Mouse (Mus musculus) ES-Bruce4 (cell line): ENCODE results near the gene BC051665. TPM values are rescaled to one million over a fixed set of nuclear protein-coding genes. Genes with fewer than 3 reads are reported as not detected.

Source experiments
- H3K27ac ChIP-seq: 2 replicates; pipeline ENCODE4 v1.5.1; 2012; ENCODE audit warnings: low read length, inconsistent platforms; ENCODE audit not compliant: insufficient read depth
- H3K27me3 ChIP-seq: 2 replicates; pipeline ENCODE4 v1.6.1; 2012; ENCODE audit warnings: mild to moderate bottlenecking, low read length, inconsistent platforms; ENCODE audit not compliant: control insufficient read depth, poor library complexity, insufficient read depth, severe bottlenecking
- H3K36me3 ChIP-seq: 2 replicates; pipeline ENCODE4 v1.6.1; 2012; ENCODE audit warnings: inconsistent platforms, mild to moderate bottlenecking, low read length, moderate library complexity; ENCODE audit not compliant: control insufficient read depth, poor library complexity, insufficient read depth, severe bottlenecking
- H3K4me1 ChIP-seq: one replicate; pipeline ENCODE4 v1.8.1; 2011; ENCODE audit warnings: low read length; ENCODE audit not compliant: control insufficient read depth, insufficient read depth
- H3K4me3 ChIP-seq: 2 replicates; pipeline ENCODE4 v1.5.1; 2011; ENCODE audit warnings: low read depth, mild to moderate bottlenecking, low read length
- H3K9ac ChIP-seq: 2 replicates; pipeline ENCODE4 v1.6.1; 2012; ENCODE audit warnings: low read depth, mild to moderate bottlenecking, inconsistent platforms; ENCODE audit not compliant: poor library complexity, severe bottlenecking
- H3K9me3 ChIP-seq: replicated peaks from 2 replicates; pipeline ENCODE4 v1.6.1; 2012; ENCODE audit warnings: mild to moderate bottlenecking, low read length, inconsistent platforms; ENCODE audit not compliant: control insufficient read depth, poor library complexity, insufficient read depth, severe bottlenecking
- CTCF ChIP-seq: IDR thresholded peaks from one replicate; pipeline ENCODE4 v1.8.1; 2011; ENCODE audit warnings: low read depth, low read length
- EP300 ChIP-seq: IDR thresholded peaks from 2 replicates; pipeline ENCODE4 v1.6.1; 2011; ENCODE audit warnings: low read depth, low read length; ENCODE audit not compliant: insufficient read depth
- POLR2A ChIP-seq: IDR thresholded peaks from one replicate; pipeline ENCODE4 v1.8.1; 2011; ENCODE audit warnings: low read length; ENCODE audit not compliant: insufficient read depth
- polyA plus RNA-seq: library from polyadenylated mRNA; stranded (reverse); fragments of >200 nt; gene quantifications from 2 replicates; pipeline ENCODE4 v1.2.4, GENCODE M21; 2011; ENCODE audit warnings: low read depth; ENCODE audit not compliant: missing spikeins, insufficient read depth, insufficient read length

The BC051665 gene
- polyA plus RNA-seq, 1 experiment: not detected

DNA sequence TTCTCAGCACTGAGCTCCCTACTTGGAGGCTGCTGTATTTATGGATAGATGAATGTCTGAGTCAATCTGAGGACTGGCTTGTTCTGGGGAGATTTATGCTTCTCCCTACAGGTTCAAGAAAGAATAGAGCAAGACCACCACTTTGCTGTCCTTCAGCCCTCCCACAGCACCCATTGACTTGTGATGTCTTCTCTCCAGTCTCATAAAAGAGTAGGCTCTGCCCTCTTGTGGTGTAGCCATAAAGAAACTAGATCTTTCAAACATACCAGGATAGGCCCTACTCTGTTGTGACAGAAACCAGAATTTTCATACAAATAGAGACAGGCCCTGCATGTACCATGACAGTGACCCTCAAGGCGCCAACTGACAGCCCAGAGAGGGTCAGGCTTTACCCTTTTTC lies 39.0 kb downstream of the BC051665 start:
- Histone ChIP-seq H3K9me3 (no peaks in the 10 kb centered on the region), H3K4me3 (no peak overlapping the region), H3K4me1 (no peaks in the 10 kb centered on the region), H3K27me3 (no peaks in the 10 kb centered on the region), H3K36me3 (0 out of 2 replicates have a peak, but pooled peaks cover 3% of the 10 kb centered on the region), H3K27ac (no peak overlapping the region), H3K9ac (no peak overlapping the region)
- TF ChIP-seq POLR2A (no peak), EP300 (no peak), CTCF (no peak)

- Histone ChIP-seq H3K27ac (no peak overlapping the region), H3K4me3 (no peak overlapping the region), H3K36me3 (0 out of 2 replicates have a peak, but pooled peaks cover 3% of the 10 kb centered on the region), H3K9ac (no peak overlapping the region), H3K4me1 (no peaks in the 10 kb centered on the region), H3K9me3 (no peaks in the 10 kb centered on the region), H3K27me3 (no peaks in the 10 kb centered on the region)
- TF ChIP-seq CTCF (peak; percentile 10), POLR2A (no peak)
Observed at GRCm38 (mm10) chr13:60746271-60746670, 39.9 kb downstream of the BC051665 start.

- TF ChIP-seq POLR2A (no peak), CTCF (no peak), EP300 (no peak)
- no peaks in the 10 kb centered on the region for H3K9me3 ChIP-seq
- H3K4me1 ChIP-seq: no peaks in the 10 kb centered on the region
- H3K4me3 ChIP-seq: no peak overlapping the region
- no peaks in the 10 kb centered on the region for H3K27me3 ChIP-seq
- no peaks in the 10 kb centered on the region for H3K36me3 ChIP-seq
- H3K27ac ChIP-seq: no peak overlapping the region
- H3K9ac ChIP-seq: no peak overlapping the region
Observed at GRCm38 (mm10) chr13:60745358-60745757, 40.8 kb downstream of the BC051665 start.

DNA sequence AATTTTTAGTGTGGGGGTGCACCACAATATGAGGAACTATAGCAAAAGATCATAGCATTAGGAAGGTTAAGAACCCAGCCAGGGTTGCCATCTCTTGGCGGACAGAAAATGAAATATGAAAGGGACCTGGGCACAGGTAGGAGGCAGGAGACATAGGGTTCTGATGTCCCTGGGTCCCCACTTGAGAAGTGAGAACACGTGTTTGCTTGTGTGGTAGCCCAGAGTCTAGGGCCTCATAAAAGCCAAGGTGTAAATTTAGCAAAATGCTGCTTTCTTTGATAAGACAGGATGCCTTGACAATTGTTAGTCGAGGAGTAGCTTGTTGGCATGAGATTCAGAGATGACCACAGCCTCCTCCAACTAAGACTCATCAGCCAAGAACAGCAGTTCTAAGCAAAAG lies 41.4 kb downstream of the BC051665 start:
- Histone ChIP-seq H3K27ac (no peak overlapping the region), H3K36me3 (no peaks in the 10 kb centered on the region), H3K9me3 (no peaks in the 10 kb centered on the region), H3K4me1 (no peaks in the 10 kb centered on the region), H3K27me3 (no peaks in the 10 kb centered on the region), H3K9ac (no peak overlapping the region), H3K4me3 (no peak overlapping the region)
- TF ChIP-seq CTCF: no peak
- no peak for TF ChIP-seq POLR2A
- no peak for TF ChIP-seq EP300

- Histone ChIP-seq H3K4me3 (no peak overlapping the region), H3K9me3 (no peaks in the 10 kb centered on the region), H3K27me3 (no peaks in the 10 kb centered on the region), H3K27ac (no peak overlapping the region), H3K9ac (no peak overlapping the region), H3K4me1 (no peaks in the 10 kb centered on the region), H3K36me3 (no peaks in the 10 kb centered on the region)
- TF ChIP-seq EP300 (no peak), CTCF (peak; percentile 91)
Observed at GRCm38 (mm10) chr13:60744078-60744460, 42.1 kb downstream of the BC051665 start.

DNA sequence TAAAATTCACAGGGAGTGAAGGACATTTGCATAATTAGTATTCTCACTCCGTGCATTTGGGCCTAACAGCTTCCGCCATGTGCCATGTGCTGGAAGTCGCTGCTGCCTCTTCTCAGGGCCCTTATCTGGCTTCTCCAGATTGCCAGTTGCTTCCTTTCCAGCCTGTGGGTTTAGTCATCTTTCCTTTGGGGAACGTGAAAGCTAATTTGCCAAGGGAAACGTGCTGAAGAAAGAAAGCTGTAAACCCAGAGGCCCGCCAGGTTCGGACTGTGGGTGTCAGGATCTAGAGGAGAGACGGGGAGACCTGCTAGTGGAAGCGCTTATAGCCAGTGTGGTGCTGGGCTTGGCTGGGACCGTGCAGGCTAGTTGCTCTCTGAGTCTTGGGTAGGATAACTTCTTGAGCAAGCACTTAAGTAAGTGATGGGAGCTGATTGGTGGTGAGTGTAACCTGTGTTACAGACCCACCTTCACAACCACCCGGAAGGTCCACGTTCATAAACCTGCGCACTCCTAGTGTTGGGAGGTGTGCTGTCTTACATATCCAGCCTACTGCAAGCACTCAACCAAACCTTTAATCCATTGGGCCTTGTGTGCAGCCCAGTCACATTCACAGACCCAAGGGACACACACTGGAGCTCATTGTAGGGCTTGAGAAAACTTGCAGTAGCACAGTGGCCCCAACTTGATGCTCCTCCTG lies 42.6 kb downstream of the BC051665 start:
- H3K36me3 ChIP-seq: no peaks in the 10 kb centered on the region
- H3K4me3 ChIP-seq: no peak overlapping the region
- no peak for TF ChIP-seq EP300
- H3K27me3 ChIP-seq: no peaks in the 10 kb centered on the region
- H3K27ac ChIP-seq: no peak overlapping the region
- H3K9ac ChIP-seq: no peak overlapping the region
- H3K4me1 ChIP-seq: no peaks in the 10 kb centered on the region
- no peaks in the 10 kb centered on the region for H3K9me3 ChIP-seq
